Mouse (Mus musculus) right cerebral cortex, postnatal 14 days (tissue): ENCODE results near the gene Nlrc5.
A peak's percentile ranks its signal among the peaks of the same experiment; 100 is the strongest.

Experiments used
- DNase-seq: peaks from one replicate; pipeline ENCODE4 v3.0.0; 2022

Nlrc5 gene

GRCm38 (mm10) chr8:94471281-94471680, 37.1 kb downstream of the Nlrc5 start:
- DNase-seq: no peak

GRCm38 (mm10) chr8:94472741-94473140, 38.6 kb downstream of the Nlrc5 start:
- no peak for DNase-seq

DNA sequence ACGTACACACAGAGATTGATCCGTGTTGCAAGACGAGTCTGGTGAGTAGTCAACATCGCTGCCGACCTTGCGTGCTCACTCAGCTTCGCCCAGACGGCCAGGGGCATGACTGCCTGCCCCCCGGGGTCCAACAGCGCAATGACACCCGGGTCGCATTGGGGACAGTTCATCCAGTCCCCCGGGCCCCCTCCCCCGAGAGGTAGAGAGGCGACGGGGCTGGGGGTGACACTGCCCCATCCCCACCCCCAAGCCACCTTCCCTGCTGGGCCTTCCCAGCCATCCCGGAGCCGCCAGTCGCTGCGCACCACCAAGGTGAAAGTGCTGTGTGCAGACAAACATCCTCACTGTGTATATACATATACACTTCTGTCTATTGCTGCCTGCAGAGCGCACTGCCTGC, 39.3 kb downstream of the Nlrc5 start:
- DNase-seq: no peak

- no peak for DNase-seq
Measured at GRCm38 (mm10) chr8:94475786-94476185, 41.6 kb downstream of the Nlrc5 start.

DNA sequence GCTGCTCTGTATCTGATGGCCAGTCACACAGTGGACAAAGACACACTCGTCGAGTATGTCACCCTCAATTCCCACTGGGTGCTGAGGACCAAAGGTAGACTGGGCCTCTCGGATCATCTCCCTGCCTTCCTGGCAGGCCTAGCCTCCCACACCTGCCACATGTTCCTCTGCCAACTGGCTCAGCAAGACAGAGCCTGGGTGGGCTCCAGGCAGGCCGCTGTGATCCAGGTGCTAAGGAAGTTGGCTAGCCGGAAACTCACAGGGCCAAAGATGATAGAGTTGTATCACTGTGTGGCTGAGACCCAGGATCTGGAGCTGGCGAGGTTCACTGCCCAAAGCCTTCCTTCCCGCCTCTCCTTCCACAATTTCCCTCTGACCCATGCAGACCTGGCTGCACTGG, 42.7 kb downstream of the Nlrc5 start:
- no peak for DNase-seq

DNA sequence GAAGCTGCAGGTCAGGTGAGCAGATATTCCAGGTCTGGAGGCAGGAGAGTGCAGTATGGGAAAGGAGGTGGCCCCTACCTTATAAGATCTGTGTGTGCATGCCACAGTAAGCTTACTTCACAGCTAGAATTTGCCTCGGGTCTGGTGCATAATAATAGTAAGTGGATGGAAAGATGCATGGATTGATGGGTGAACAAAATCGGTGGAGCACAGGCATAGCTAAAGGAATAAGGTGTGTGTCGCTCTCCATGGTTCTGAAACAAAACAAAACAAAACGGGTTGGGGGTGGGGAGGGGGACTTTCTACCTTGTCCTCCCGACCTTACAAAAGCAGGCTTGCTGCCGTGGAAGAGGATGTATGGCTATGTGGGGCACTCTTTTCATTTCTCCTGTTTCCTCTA, 47.9 kb downstream of the Nlrc5 start:
- no peak for DNase-seq

DNA sequence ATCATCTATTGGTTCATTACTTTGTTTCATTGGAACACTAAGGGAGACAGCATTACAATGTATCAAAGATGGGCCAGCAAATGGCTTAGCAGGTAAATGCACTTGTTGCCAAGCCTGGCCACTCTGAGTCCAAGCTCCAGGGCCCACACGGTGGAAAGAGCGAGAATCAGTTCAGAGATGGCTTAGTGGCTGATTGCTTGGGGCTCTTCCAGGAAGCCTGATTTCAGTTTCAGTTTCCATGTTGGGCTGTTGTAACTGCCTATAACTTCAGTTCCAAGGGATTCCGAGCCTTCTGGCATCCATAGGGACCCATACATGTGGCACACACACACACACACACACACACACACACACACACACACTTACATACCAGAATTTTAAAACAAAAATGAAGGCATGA, 51.1 kb downstream of the Nlrc5 start:
- no peak for DNase-seq

- DNase-seq: peak; percentile 39
Measured at GRCm38 (mm10) chr8:94485882-94486281, 51.7 kb downstream of the Nlrc5 start.

GRCm38 (mm10) chr8:94488016-94488415, 53.9 kb downstream of the Nlrc5 start:
- no peak for DNase-seq

GRCm38 (mm10) chr8:94489809-94490483, 55.8 kb downstream of the Nlrc5 start:
- DNase-seq: no peak

DNA sequence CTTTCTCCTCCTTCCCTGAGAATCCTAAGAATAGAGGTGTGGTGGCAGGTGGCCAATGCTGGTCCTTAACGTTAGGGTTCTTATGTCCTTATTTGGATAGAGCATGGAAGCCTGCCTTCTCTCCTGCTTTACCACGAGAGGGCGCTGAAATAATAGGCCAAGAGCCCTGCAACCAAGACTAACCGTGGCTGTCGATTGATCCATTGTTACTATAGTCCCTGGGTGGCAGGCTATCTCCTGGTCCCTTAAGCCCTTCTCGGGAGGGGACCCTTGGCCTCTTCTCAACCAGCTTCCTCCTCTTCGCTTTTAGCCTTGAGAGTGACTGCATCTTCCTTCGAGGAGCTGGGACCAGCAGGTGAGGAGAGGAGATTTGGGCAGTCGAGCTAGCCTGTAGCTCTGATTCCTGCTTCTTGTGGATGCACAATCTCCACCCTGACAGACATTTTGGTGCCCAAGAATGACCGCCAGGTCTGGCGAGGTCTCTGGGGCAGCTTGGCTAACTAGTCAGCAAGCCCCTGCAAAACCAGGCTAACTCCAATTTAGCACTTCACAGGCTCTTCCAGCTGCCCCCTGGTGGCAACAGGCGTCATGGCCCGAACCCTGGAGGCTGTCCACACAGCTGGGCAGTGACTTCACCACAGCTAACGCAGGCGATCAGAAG, 58.0 kb downstream of the Nlrc5 start:
- peak; percentile 89 for DNase-seq

DNA sequence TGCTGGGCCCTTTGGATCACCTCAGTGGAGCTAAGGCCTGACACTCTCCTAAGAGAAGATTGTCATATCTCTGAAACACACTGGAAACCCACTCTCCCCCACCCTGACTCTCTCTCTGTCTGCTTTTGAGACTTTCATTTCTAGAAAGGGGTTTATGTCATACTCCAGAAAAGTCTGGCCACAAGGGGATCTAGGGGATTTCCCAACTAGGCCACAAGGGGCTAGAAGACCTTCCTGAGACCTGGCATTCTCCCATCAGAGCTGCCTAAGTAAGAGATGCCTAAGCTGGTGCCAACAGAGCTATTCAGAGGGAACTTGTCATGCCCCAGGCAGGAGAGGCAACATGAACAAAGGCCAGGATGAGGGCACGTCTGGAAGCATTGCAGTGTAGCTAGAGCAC, 59.1 kb downstream of the Nlrc5 start:
- no peak for DNase-seq

- no peak for DNase-seq
Measured at GRCm38 (mm10) chr8:94515430-94516208, 81.5 kb downstream of the Nlrc5 start.

DNA sequence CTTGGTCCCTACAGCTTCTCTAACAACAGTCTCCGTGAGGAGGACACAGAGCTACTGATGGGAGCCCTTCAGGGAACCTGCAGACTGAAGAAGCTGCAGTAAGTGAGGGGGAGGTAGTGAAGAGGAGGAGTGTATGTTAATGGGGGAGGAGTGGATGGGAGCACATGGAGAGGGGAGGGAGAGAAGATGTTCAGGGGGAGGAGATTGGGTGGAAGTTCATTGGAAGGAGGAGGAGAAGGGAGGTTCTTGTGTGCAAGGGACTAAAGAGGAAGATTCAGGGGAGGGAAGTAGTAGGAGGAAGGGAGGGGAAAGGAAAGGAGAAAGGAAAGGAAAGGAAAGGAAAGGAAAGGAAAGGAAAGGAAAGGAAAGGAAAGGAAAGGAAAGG, 82.0 kb downstream of the Nlrc5 start:
- no peak for DNase-seq

DNA sequence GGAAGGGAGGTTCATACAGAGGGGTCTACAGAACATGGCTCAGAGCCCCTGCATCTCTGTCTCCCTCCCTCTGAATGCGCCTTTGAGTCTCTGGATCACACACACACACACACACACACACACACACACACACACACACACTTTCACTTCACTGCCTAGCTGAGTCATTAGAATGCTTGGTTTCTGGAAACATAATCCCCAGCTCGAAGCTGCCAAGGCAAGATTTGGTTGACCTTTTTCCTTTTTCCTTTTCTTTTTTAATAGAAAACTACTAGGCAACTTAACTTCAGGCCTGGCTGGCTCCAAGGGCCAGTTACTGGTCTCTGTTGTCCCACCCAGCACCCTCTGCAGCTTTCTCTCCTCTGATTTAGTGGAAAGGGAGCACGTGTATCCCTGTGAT, 82.6 kb downstream of the Nlrc5 start:
- no peak for DNase-seq

GRCm38 (mm10) chr8:94518331-94518730, 84.2 kb downstream of the Nlrc5 start:
- DNase-seq: no peak

DNA sequence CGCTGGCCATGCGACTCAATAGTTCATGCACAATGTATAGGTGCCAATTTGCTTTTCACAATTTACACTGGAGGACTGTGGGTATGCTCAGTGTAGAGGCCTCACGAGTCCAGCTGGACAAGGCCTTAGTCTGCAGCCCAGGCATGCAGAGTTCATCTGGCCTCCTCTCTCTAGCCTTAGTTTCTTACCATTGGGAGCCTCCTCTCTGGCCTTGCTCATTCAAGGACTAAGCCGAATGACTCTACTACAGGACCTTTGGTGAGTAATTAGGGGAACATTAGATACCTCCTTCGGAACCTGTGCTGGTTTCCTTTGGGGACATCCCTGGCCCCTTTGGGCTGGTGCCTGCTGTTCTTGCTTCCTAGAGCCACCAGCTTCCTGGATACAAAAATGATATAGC, 84.9 kb downstream of the Nlrc5 start:
- no peak for DNase-seq

DNA sequence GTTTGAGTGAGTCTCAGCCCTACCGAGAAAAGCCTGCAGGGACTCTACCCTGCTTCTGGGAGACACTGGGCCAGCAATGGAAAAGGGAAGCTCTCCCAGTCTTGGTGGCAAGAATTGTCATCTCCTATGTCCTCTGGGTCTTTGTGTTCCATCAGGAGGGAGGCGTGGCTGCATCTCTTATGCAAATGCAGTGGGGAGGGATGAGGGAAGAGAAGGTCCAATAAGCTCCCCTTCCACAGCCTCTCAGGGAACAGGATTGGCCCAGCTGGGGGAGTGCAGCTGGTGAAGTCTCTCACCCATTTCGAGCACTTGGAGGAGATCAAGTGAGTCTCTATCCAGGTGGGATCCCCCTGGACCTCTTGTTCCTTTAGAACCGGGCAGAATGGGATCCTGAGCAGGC, 87.3 kb downstream of the Nlrc5 start:
- no peak for DNase-seq

- DNase-seq: no peak
Measured at GRCm38 (mm10) chr8:94522482-94522881, 88.3 kb downstream of the Nlrc5 start.

DNA sequence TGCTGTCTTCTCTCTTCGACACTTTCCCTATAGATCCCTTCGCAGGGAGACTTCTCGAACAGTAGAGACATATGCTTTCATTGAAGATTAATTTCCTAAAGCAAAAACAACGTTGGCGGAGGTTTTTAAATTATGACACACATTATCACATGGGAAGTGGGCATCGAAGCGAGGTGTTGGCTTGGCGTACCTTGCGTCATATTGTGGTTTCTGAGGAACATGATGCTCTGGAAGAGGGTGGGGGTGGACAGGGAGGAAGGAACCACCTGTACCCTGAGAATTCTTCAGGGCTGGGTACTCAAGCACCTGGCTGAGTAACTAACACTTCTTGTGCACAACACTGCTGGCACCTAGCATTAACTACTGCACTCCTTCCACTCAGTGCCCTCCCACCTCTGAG, 90.4 kb downstream of the Nlrc5 start:
- DNase-seq: no peak

GRCm38 (mm10) chr8:94527178-94527577, 93.0 kb downstream of the Nlrc5 start:
- no peak for DNase-seq

DNA sequence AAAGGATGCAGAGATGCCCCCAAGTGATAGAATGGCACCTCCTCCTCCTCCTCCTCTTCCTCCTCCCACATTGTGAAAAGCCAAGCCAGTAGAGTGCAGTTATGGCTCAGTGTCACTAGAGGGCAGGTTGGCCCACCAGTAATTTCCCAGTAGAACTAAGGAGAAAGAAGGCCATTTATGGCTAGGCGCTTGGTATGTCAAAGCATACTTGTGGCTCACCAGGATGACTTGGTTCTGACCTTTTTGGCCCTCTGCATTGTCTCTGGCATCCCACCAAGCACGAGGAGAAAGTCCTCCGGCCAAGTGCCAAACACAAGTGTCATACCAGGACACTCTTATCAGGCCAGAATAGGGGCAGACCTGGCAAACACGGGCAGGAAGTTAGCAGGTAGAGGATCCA, 94.1 kb downstream of the Nlrc5 start:
- no peak for DNase-seq

DNA sequence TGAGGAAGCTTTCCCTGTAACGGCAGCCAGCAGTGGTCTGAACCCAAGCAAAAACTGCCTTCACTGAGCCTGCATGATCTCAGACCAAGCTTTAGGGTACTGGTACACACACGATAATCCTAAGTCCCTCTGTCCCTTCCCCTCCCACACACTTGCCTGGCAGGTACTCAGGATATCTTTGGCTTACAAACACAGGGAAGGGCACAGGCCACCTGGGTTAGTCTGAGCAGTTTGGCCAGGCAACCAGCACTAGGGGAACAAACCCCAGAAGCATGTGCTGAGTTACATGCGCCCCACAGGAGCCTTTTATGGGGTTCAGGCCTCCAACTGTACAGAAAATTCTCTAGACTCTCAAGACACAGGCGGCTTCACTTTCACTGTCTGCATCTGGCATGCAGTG, 95.7 kb downstream of the Nlrc5 start:
- DNase-seq: no peak

DNA sequence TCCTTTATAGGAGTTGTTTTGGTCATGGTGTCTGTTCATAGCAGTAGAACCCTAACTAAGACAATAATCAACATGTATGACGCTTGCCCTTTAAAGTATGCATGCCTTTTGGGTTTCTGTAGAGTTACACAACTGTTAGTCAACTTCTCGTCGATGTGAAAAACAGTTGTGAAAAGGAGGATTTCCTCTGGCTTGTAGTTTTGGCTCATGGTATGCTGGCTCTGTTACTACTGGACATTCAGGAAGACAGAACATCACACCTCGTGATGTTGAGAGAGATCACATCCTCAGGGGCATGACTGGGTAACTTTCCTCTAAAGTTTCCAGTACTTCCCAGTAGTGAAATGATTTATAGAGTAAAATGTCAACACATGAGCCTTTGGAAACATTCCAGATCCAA, 96.5 kb downstream of the Nlrc5 start:
- no peak for DNase-seq
